Mouse (Mus musculus) MEL (cell line): ENCODE data around the gene Cdh5. TPM values are rescaled to one million over a fixed set of nuclear protein-coding genes. Genes with fewer than 3 reads are reported as not detected.

ENCODE experiments used
- DNase-seq: peaks from one replicate; pipeline ENCODE4 v3.0.0; 2011; ENCODE audit warnings: low read depth, low spot score
- H3K27ac ChIP-seq: 2 replicates; pipeline ENCODE4 v1.5.1; 2012; ENCODE audit warnings: low read depth, mild to moderate bottlenecking, control low read depth, low read length, moderate library complexity; ENCODE audit not compliant: control insufficient read depth
- H3K27me3 ChIP-seq, 2 experiments: fragments of 150-350 bp in 1 of 2; sonication (generic) in 1 of 2; 2 replicates each; pipeline ENCODE4 v1.6.1; 2012; ENCODE audit warnings: low read length in 2 of 2, mild to moderate bottlenecking in 2 of 2, improper control_type of control experiment in 1 of 2, moderate library complexity in 1 of 2; ENCODE audit not compliant: insufficient read depth in 2 of 2, control insufficient read depth in 1 of 2
- H3K36me3 ChIP-seq, 2 experiments: 2 replicates each; pipeline ENCODE4 v1.6.1; 2012 to 2014; ENCODE audit warnings: low read length in 2 of 2, improper control_type of control experiment in 1 of 2, inconsistent platforms in 1 of 2, mild to moderate bottlenecking in 1 of 2; ENCODE audit not compliant: insufficient read depth in 2 of 2, control insufficient read depth in 1 of 2
- H3K4me1 ChIP-seq, 2 experiments: fragments of 150-350 bp in 1 of 2; sonication (generic) in 1 of 2; 2 replicates each; pipeline ENCODE4 v1.6.1; 2012; ENCODE audit warnings: low read length in 2 of 2, improper control_type of control experiment in 1 of 2, mild to moderate bottlenecking in 1 of 2; ENCODE audit not compliant: insufficient read depth in 2 of 2, control insufficient read depth in 1 of 2
- H3K4me3 ChIP-seq, 2 experiments: fragments of 150-350 bp in 1 of 2; sonication (generic) in 1 of 2; 2 replicates each; pipeline ENCODE4 v1.5.1; 2012; ENCODE audit warnings: low read depth in 2 of 2, low read length in 2 of 2, mild to moderate bottlenecking in 2 of 2, moderate library complexity in 2 of 2, control low read depth in 1 of 2, improper control_type of control experiment in 1 of 2; ENCODE audit not compliant: control insufficient read depth in 1 of 2, insufficient read depth in 1 of 2
- H3K79me2 ChIP-seq: 2 replicates; pipeline ENCODE4 v1.6.1; 2012; ENCODE audit warnings: mild to moderate bottlenecking, low read length, moderate library complexity; ENCODE audit not compliant: control insufficient read depth, poor library complexity, insufficient read depth
- H3K9ac ChIP-seq: 2 replicates; pipeline ENCODE4 v1.6.1; 2012; ENCODE audit warnings: low read depth, mild to moderate bottlenecking, control low read depth, low read length, moderate library complexity; ENCODE audit not compliant: control insufficient read depth, poor library complexity, severe bottlenecking
- H3K9me3 ChIP-seq: fragments of 150-350 bp; sonication (generic); replicated peaks from 2 replicates; pipeline ENCODE4 v1.6.1; 2012; ENCODE audit warnings: mild to moderate bottlenecking, low read length, improper control_type of control experiment, moderate library complexity; ENCODE audit not compliant: insufficient read depth
- BHLHE40 ChIP-seq: IDR thresholded peaks from 2 replicates; pipeline ENCODE4 v1.6.1; 2012; ENCODE audit warnings: low read depth, mild to moderate bottlenecking, inconsistent platforms, low read length, improper control_type of control experiment, borderline replicate concordance
- CHD1 ChIP-seq: IDR thresholded peaks from 2 replicates; pipeline ENCODE4 v1.6.1; 2012; ENCODE audit warnings: low read depth, mild to moderate bottlenecking, inconsistent platforms, low read length, improper control_type of control experiment
- CHD2 ChIP-seq: IDR thresholded peaks from 2 replicates; pipeline ENCODE4 v1.6.1; 2011; ENCODE audit warnings: low read length, improper control_type of control experiment
- E2F4 ChIP-seq: IDR thresholded peaks from 2 replicates; pipeline ENCODE4 v1.6.1; 2011; ENCODE audit warnings: low read depth, low read length, improper control_type of control experiment, borderline replicate concordance
- ELF1 ChIP-seq: IDR thresholded peaks from 2 replicates; pipeline ENCODE4 v1.6.1; 2014; ENCODE audit warnings: low read depth, mild to moderate bottlenecking, inconsistent platforms, low read length, improper control_type of control experiment, moderate library complexity
- EP300 ChIP-seq, 2 experiments: IDR thresholded peaks; 2 replicates each; pipeline ENCODE4 v1.6.1; 2011; ENCODE audit warnings: improper control_type of control experiment in 2 of 2, low read length in 2 of 2, low read depth in 1 of 2, mild to moderate bottlenecking in 1 of 2
- ETS1 ChIP-seq: IDR thresholded peaks from 2 replicates; pipeline ENCODE4 v1.6.1; 2012; ENCODE audit warnings: low read depth, mild to moderate bottlenecking, inconsistent platforms, low read length, improper control_type of control experiment, moderate library complexity
- HCFC1 ChIP-seq: IDR thresholded peaks from 2 replicates; pipeline ENCODE4 v1.6.1; 2012; ENCODE audit warnings: low read depth, mild to moderate bottlenecking, inconsistent platforms, low read length, improper control_type of control experiment, moderate library complexity
- JUND ChIP-seq: IDR thresholded peaks from 2 replicates; pipeline ENCODE4 v1.6.1; 2011; ENCODE audit warnings: low read depth, mild to moderate bottlenecking, improper control_type of control experiment, low read length
- MAFK ChIP-seq: IDR thresholded peaks from 2 replicates; pipeline ENCODE4 v1.6.1; 2011; ENCODE audit warnings: low read depth, mild to moderate bottlenecking, low read length, improper control_type of control experiment, borderline replicate concordance
- MAX ChIP-seq: IDR thresholded peaks from 2 replicates; pipeline ENCODE4 v1.6.1; 2011; ENCODE audit warnings: low read length, improper control_type of control experiment
- MAZ ChIP-seq: IDR thresholded peaks from 2 replicates; pipeline ENCODE4 v1.6.1; 2012; ENCODE audit warnings: low read depth, mild to moderate bottlenecking, inconsistent platforms, low read length, improper control_type of control experiment
- MEF2A ChIP-seq: IDR thresholded peaks from 2 replicates; pipeline ENCODE4 v1.6.1; 2014; ENCODE audit warnings: low read depth, mild to moderate bottlenecking, inconsistent platforms, low read length, improper control_type of control experiment; ENCODE audit not compliant: poor library complexity, insufficient replicate concordance, severe bottlenecking; ENCODE audit errors: extremely low read depth
- MYB ChIP-seq: IDR thresholded peaks from 2 replicates; pipeline ENCODE4 v1.6.1; 2011; ENCODE audit warnings: mild to moderate bottlenecking, low read depth, low read length, improper control_type of control experiment
- MYC ChIP-seq: IDR thresholded peaks from 2 replicates; pipeline ENCODE4 v1.6.1; 2011; ENCODE audit warnings: low read depth, mild to moderate bottlenecking, low read length, improper control_type of control experiment, moderate library complexity
- NRF1 ChIP-seq: IDR thresholded peaks from 2 replicates; pipeline ENCODE4 v1.6.1; 2014; ENCODE audit warnings: low read depth, mild to moderate bottlenecking, inconsistent platforms, low read length, improper control_type of control experiment, moderate library complexity; ENCODE audit not compliant: poor library complexity, insufficient read depth, severe bottlenecking
- POLR2AphosphoS2 ChIP-seq: IDR thresholded peaks from 2 replicates; pipeline ENCODE4 v1.6.1; 2011; ENCODE audit warnings: low read length, improper control_type of control experiment
- POLR2AphosphoS5 ChIP-seq: IDR thresholded peaks from 2 replicates; pipeline ENCODE4 v1.6.1; 2012; ENCODE audit warnings: low read depth, borderline replicate concordance, mild to moderate bottlenecking, inconsistent platforms, low read length, moderate library complexity, mixed read lengths
- RAD21 ChIP-seq: IDR thresholded peaks from 2 replicates; pipeline ENCODE4 v1.6.1; 2011; ENCODE audit warnings: mild to moderate bottlenecking, low read depth, low read length, improper control_type of control experiment
- SIN3A ChIP-seq: IDR thresholded peaks from 2 replicates; pipeline ENCODE4 v1.6.1; 2012; ENCODE audit warnings: low read length, improper control_type of control experiment, inconsistent platforms
- SMC3 ChIP-seq: IDR thresholded peaks from 2 replicates; pipeline ENCODE4 v1.6.1; 2011; ENCODE audit warnings: low read depth, low read length, improper control_type of control experiment
- UBTF ChIP-seq: IDR thresholded peaks from 2 replicates; pipeline ENCODE4 v1.6.1; 2012; ENCODE audit warnings: low read depth, mild to moderate bottlenecking, inconsistent platforms, low read length, improper control_type of control experiment, moderate library complexity, borderline replicate concordance; ENCODE audit not compliant: insufficient read depth
- USF1 ChIP-seq: IDR thresholded peaks from 2 replicates; pipeline ENCODE4 v1.6.1; 2014; ENCODE audit warnings: low read depth, mild to moderate bottlenecking, inconsistent platforms, low read length, improper control_type of control experiment, moderate library complexity
- ZC3H11A ChIP-seq: IDR thresholded peaks from 2 replicates; pipeline ENCODE4 v1.6.1; 2012; ENCODE audit warnings: low read depth, mild to moderate bottlenecking, inconsistent platforms, low read length, improper control_type of control experiment
- ZKSCAN1 ChIP-seq: IDR thresholded peaks from 2 replicates; pipeline ENCODE4 v1.6.1; 2012; ENCODE audit warnings: low read depth, mild to moderate bottlenecking, inconsistent platforms, low read length, improper control_type of control experiment, moderate library complexity
- ZMIZ1 ChIP-seq: IDR thresholded peaks from 2 replicates; pipeline ENCODE4 v1.6.1; 2012; ENCODE audit warnings: low read depth, mild to moderate bottlenecking, inconsistent platforms, low read length, improper control_type of control experiment, moderate library complexity
- ZNF384 ChIP-seq: IDR thresholded peaks from 2 replicates; pipeline ENCODE4 v1.6.1; 2012; ENCODE audit warnings: low read depth, mild to moderate bottlenecking, inconsistent platforms, low read length, improper control_type of control experiment
- polyA plus RNA-seq, 2 experiments: library from polyadenylated mRNA; stranded (reverse) in 1 of 2; unstranded in 1 of 2; fragments of >175 nt in 1 of 2; fragments of >200 nt in 1 of 2; gene quantifications; 2 replicates each; pipeline versions ENCODE4 v1.2.1 to v1.2.4; 2012; ENCODE audit warnings: low replicate concordance in 2 of 2, low read depth in 1 of 2; ENCODE audit not compliant: insufficient read length in 2 of 2, insufficient read depth in 1 of 2, missing spikeins in 1 of 2
- total RNA-seq: library from RNA; depleted of rRNA; stranded (reverse); fragments of 300-350 nt; gene quantifications from 2 replicates; pipeline ENCODE4 v1.2.3, GENCODE M21; 2012

Gene Cdh5
- total and polyA plus RNA-seq, 3 experiments, result not detected

DNA sequence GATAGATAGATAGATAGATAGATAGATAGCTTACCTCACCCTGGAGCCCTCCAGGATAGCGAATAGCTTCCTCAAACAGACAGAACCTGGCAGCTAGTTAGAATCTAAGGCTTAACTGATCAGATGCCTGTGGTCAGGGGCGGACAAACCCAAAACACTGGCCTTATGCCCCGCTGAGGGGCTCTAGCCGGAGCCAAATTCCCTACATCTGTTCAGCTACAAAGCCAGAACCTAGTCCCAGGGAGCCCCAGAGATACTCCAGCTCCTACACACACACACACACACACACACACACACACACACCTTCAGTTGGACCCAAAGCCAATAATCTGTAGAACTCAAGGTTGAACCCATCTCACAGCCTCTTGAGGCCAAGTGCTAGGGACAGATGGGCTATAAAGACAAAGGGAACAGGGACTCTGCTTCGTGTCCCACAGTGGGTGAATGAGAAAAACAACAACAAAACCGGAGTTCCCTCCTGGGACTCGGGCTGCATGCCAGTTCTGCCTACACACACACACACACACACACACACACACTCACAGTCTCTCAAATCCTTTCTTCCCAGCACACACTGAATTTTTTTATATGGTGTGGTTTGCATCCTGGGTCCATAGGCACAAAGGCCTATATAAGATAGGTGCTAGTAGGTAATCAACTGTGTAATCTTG lies 5.0 kb downstream of the Cdh5 start:
- Histone ChIP-seq H3K4me3 (no peak overlapping the region), H3K36me3 (no peaks in the 10 kb centered on the region), H3K4me1 (no peaks in the 10 kb centered on the region), H3K9ac (no peak overlapping the region), H3K27ac (no peak overlapping the region), H3K79me2 (no peaks in the 10 kb centered on the region), H3K9me3 (no peaks in the 10 kb centered on the region), H3K27me3 (no peaks in the 10 kb centered on the region)
- no peak for DNase-seq
- no peak for TF ChIP-seq USF1
- no peak for TF ChIP-seq MAFK
- no peak for TF ChIP-seq RAD21
- no peak for TF ChIP-seq BHLHE40
- no peak for TF ChIP-seq E2F4
- TF ChIP-seq CHD1, result no peak
- no peak for TF ChIP-seq MEF2A
- no peak for TF ChIP-seq CHD2
- TF ChIP-seq ELF1, result no peak
- TF ChIP-seq ZC3H11A, result no peak

DNA sequence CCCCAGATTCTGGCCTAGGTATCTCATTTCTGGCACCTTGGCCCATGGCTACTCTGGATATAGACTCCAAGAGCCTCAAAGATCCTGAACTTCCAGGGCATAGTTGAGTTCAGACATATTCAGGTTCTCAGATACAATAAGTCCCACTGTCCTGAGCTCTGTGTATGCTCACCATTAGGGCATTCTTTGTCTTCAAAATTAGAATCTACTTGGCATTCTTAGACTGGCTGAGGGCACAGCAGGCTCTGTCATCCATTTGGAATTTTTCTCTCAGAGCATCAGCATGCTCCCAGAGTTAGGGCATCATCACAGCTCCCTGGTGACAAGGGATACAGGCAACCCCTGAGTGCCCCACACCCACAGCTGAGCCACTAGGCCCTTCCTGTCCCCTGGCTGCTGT lies 5.7 kb downstream of the Cdh5 start:
- no peak for DNase-seq
- Histone ChIP-seq H3K36me3 (no peaks in the 10 kb centered on the region), H3K27me3 (no peaks in the 10 kb centered on the region), H3K27ac (no peak overlapping the region), H3K9me3 (no peaks in the 10 kb centered on the region), H3K9ac (no peak overlapping the region), H3K4me3 (no peak overlapping the region), H3K79me2 (no peaks in the 10 kb centered on the region), H3K4me1 (no peaks in the 10 kb centered on the region)
- no peak for TF ChIP-seq POLR2AphosphoS5
- TF ChIP-seq MAX, result no peak
- TF ChIP-seq MAZ, result no peak
- no peak for TF ChIP-seq SMC3
- TF ChIP-seq ZKSCAN1, result no peak
- no peak for TF ChIP-seq JUND
- TF ChIP-seq ZNF384, result no peak
- TF ChIP-seq EP300 (IDR thresholded peaks at IDR 0.05; ENCODE audit: low read depth in 1 of 2, low read length in 2 of 2), result no peak
- TF ChIP-seq BHLHE40, result no peak
- TF ChIP-seq ZMIZ1, result no peak
- no peak for TF ChIP-seq SIN3A
- TF ChIP-seq MYC, result no peak
- TF ChIP-seq ZC3H11A, result no peak
- no peak for TF ChIP-seq POLR2AphosphoS2
- TF ChIP-seq HCFC1, result no peak
- no peak for TF ChIP-seq ETS1
- no peak for TF ChIP-seq NRF1
- no peak for TF ChIP-seq MYB
- TF ChIP-seq UBTF, result no peak
